Mouse (Mus musculus) cortical plate, adult 2 months (tissue): ENCODE results near the gene Dnal1.

ENCODE experiments used
- CTCF ChIP-seq: fragments of 200-500 bp; IDR thresholded peaks from 2 replicates; pipeline ENCODE4 v1.5.1; 2011; ENCODE audit warnings: mild to moderate bottlenecking, control low read depth, low read length; ENCODE audit not compliant: insufficient read depth; ENCODE audit errors: extremely low read depth
- POLR2A ChIP-seq: fragments of 200-500 bp; IDR thresholded peaks from 2 replicates; pipeline ENCODE4 v1.6.1; 2011; ENCODE audit warnings: mild to moderate bottlenecking, low read length, control low read depth; ENCODE audit not compliant: insufficient read depth; ENCODE audit errors: extremely low read depth

DNA sequence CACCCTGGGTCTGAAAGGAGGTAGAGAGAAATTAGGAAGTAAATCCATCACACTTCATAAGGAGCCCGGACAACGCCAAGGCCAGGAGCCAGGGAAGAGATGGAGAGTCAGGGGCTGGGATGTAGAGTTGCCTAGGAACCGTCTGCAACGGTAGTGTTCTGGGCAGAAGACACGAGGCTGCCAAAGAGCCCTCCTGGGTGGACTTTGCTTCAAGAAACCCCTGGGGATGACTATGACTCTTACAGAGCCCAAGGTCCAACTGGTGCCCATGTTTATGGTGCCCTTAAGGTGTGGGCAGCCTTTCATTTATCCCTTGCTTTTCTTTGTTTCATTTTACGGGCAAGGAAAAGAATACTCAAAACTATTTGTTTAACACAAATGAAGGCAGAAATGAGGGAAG lies 67.8 kb downstream of the Dnal1 start:
- TF ChIP-seq POLR2A (no peak), CTCF (no peak)
